Mouse (Mus musculus): Measurements from ENCODE around the gene Zbed3.

Zbed3 gene

DNA sequence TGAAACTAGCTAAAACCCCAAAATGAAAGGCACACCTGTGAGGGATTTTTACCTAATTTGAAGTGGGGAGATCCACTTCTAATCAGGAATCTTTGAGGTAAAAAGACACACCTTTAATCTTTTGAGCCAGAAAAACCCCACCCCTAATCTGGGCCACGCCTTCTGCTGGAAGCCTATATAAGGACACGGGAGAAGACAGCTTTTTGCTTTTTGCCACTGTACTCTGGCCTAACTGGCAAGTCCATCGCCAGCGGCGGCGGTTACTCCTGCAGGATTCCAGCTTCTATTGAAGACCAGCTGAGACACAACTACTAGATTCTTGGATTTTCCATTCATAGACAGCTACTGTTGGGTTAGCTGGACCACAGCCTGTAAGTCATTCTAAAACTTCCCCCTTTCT, at the start of gene Zbed3:
TSS of gene Zbed3 (plus strand) at position 213 of the 400 bp plus-strand sequence.
- in situ Hi-C loops (cut with MboI, MseI) = no loop called here

GRCm38 (mm10) chr13:95278426-95279025, 44.9 kb upstream of the Zbed3 start:
- in situ Hi-C loops (cut with MboI, MseI) = no loop called here

DNA sequence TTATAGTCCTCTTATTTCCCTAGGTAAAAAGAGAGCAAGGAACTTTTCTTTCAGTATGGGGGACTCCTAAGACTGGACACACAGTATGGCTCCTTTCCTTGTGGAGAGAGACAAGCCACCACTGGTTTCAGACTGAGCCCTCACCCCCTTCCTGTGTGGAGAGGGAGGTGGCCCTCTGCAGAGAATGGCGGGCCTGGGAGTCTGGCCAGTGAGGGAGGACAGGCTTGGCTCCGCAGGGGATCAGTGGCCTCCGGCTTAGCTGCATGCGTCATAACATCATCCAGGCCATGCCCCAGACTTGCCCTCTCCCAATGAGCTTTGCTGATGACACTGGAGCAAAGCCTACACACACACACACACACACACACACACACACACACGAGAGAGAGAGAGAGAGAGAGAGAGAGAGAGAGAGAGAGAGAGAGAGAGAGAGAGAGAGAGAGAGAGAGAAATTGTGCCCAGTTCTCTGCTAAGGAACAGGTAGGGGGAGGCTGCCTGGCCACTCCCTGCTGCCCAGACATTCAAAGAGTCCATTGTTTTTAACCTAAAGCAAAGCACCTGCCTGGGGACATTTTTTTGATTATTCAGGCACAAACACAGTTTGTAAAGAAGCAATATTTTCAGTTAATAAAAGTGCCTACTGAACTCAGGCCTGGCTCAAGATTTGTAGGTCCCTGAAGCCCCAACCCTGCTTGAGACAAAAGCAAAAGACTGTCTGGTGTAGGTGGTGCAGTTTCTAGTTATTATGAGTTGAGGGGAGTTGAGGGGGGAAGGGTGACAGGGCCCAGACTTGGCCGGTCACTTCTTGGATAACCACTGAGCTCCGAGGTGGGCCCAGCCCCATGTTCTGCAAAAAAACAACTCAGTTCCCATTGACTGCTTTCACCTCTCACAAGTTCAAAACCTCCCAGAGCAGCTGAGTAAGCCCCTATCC, 41.4 kb upstream of the Zbed3 start:
- in situ Hi-C loops (cut with MboI, MseI) = no loop called here

- in situ Hi-C loops (cut with MboI, MseI) = no loop called here
These were observed 36.4 kb upstream of the Zbed3 start for GRCm38 (mm10) chr13:95286989-95287388.

DNA sequence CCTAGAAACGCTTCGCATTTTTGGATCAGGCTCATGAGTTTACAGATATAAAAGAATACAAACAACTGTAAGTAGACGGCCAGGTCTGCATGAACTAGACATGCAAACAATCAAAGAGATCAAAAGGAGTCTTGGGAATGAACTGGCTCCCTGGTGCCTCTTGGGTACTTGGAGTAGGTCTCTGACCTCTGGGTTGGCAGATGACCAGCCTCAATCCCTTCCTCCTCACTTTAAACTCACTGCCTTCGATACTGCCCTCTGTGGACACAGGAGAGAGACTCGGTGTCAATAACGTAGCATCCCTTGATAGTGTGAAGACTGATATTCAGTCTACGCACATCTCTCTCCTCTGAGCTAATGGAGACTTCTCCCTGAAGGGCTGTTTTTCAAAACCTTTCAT, 35.4 kb upstream of the Zbed3 start:
- in situ Hi-C loops (cut with MboI, MseI) = no loop called here

DNA sequence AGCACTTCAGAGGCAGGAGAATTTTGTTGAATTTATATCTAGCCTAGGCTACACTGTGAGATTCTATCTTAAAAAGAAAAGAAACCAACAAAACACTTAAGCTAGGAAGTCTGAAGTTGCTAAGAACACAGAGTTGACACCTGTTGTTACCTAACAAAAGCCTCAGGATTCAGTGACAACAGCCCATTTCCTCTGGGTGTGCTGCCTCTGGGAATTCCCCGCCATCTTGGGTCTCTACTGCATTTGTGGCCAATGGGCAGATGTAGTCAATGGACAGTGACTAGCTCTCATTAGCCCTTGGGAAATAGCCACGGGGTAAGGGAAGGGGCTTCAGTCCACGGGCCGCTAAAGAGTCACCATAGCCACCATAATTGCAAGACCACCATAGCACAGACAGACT, 31.4 kb upstream of the Zbed3 start:
- in situ Hi-C loops (cut with MboI, MseI) = no loop called here

- in situ Hi-C loops (cut with MboI, MseI) = no loop called here
These were observed 23.5 kb upstream of the Zbed3 start for GRCm38 (mm10) chr13:95299956-95300355.

GRCm38 (mm10) chr13:95306596-95306995, 16.8 kb upstream of the Zbed3 start:
- in situ Hi-C loops (cut with MboI, MseI) = no loop called here

DNA sequence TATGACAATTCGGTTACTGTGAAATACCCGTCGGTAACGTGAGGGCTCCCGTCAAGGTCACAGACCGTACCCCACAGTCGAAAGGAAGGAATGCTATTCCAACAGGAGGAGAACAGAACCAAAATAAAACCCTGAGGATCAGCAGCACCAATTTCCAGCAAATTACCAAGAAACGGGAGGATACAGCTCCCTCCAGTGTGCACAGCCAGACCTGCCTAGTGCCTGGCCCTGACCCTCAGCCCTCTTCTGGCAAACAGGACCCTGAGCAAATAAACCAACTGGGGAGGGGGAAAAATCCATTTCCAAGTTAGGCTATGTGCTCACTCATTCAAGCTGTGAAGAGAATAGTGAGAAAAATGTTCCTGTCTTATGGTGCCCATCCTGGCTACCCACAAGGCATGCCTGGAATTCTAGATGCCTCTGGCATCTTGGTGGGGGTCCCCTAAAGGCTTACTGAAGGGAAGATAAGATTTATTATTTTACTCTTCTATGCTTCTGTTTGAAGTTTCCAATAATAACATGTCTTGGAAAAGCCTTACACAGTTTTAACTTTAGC, 16.2 kb upstream of the Zbed3 start:
- in situ Hi-C loops (cut with MboI, MseI) = no loop called here

- in situ Hi-C loops (cut with MboI, MseI) = no loop called here
These were observed 11.4 kb upstream of the Zbed3 start for GRCm38 (mm10) chr13:95312016-95312415.

DNA sequence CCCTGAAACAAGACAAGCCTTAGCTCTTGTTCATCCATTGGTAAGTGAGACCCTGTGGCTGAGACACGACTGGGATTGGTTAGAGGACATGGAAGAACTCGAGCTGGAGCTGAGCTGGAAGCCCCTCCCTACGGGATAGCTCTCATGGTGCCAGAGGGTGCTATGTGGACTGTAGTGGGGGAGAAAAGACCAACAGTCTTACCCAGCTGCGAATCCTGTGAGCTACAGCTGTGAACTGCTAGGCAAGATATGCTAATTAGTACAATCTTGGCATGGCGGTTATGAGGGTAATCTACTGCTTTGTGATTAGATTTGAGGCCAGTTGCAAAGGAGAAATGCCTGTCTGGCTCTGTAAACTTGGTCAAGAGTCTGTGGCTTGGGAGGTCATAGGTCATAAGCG, 4.3 kb upstream of the Zbed3 start:
- in situ Hi-C loops (cut with MboI, MseI) = no loop called here

- in situ Hi-C loops (cut with MboI, MseI) = no loop called here
These were observed 3.0 kb upstream of the Zbed3 start for GRCm38 (mm10) chr13:95320451-95320850.

- in situ Hi-C loops (cut with MboI, MseI) = no loop called here
These were observed 676 bp downstream of the Zbed3 start for GRCm38 (mm10) chr13:95323950-95324625.

GRCm38 (mm10) chr13:95324626-95325079, 1.2 kb downstream of the Zbed3 start:
- in situ Hi-C loops (cut with MboI, MseI) = loop anchor here (25.0 kb wide), 1 partner anchor 312 kb away; no protein-coding TSS in a partner anchor

DNA sequence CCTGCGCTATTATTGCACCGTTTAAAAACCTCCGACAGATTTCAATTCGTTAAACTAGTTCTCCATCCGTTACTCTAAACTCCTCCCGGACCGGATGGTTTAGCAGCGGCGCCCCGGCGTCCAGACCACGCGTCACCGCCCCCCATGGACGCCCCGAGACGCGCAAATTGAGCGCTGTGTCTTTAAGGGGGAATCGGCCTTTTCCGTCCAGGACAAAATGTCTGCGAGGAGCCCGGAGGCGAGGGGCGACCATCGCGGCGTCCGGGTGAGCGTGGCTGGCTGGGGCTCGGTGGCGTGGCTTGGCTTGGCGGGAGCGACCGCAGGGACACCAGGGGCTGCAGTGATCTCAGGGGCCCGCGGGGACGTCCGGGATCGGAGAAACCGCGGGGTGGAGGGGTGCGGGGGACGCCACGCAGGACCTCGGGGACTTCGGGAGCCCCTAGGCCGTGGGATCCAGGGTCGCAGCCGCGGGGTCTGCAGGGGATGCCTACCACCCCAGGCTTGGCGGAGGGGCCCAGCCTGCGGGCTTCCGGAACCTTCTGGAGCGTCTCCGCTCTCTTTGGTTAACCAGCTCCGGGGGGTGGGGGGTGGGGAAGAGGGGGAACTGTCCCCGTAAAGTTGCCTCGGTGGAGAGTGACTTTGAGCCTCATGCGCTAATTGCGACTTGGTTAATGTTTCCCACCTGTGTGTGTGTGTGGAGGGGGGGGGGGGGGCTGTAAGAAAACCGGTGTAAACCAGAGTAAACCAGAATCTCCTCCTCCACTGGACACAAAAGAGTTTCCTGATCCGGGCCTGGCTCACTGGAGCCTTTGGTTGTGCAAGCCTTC, 1.9 kb downstream of the Zbed3 start:
- in situ Hi-C loops (cut with MboI, MseI) = loop anchor here (25.0 kb wide), 1 partner anchor 313 kb away; no protein-coding TSS in a partner anchor

GRCm38 (mm10) chr13:95325907-95326550, 2.6 kb downstream of the Zbed3 start:
- in situ Hi-C loops (cut with MboI, MseI) = loop anchor here (25.0 kb wide), 1 partner anchor 314 kb away; no protein-coding TSS in a partner anchor

- in situ Hi-C loops (cut with MboI, MseI) = loop anchor here (25.0 kb wide), 1 partner anchor 314 kb away; no protein-coding TSS in a partner anchor
These were observed 3.4 kb downstream of the Zbed3 start for GRCm38 (mm10) chr13:95326611-95327344.

DNA sequence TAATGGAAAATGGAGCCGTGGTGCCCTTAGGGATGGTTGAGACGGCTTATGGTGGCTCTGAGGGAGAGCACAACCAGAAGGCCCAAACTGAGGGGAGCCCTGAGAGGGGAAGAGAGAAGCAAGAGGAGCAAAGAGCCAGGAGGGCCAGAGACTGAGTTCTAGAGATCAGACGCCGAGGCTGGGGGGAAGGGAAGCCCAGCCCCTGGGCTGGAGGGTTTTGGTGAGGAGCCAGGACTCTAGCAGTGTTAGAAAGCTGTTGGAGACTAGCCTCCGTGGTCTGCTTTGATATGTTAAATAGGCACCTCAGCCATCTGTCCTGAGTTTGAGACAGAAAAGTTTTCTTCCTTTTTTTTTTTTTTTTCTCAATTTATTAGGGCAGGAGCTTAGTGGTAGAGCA, 3.9 kb downstream of the Zbed3 start:
- in situ Hi-C loops (cut with MboI, MseI) = loop anchor here (25.0 kb wide), 1 partner anchor 315 kb away; no protein-coding TSS in a partner anchor

- in situ Hi-C loops (cut with MboI, MseI) = loop anchor here (25.0 kb wide), 1 partner anchor 316 kb away; no protein-coding TSS in a partner anchor
These were observed 5.4 kb downstream of the Zbed3 start for GRCm38 (mm10) chr13:95328767-95329166.
